Mouse (Mus musculus) ES-E14 (cell line): ENCODE data around the gene Zfp618. TPM values are rescaled to one million over a fixed set of nuclear protein-coding genes. Genes with fewer than 3 reads are reported as not detected.
A peak's percentile ranks its signal among the peaks of the same experiment; 100 is the strongest.

Source experiments
- DNase-seq: peaks from one replicate; pipeline ENCODE4 v3.0.0-alpha.2; 2013; ENCODE audit warnings: low read depth, low spot score
- H3K27ac ChIP-seq: 2 replicates; pipeline ENCODE4 v1.5.1; 2012; ENCODE audit warnings: low read depth, mild to moderate bottlenecking, low read length, moderate library complexity, mixed read lengths; ENCODE audit not compliant: poor library complexity, insufficient read depth, severe bottlenecking
- H3K36me3 ChIP-seq: 2 replicates; pipeline ENCODE4 v1.6.1; 2012; ENCODE audit warnings: mild to moderate bottlenecking, low read length, moderate library complexity, mixed read lengths; ENCODE audit not compliant: control insufficient read depth, poor library complexity, insufficient read depth, severe bottlenecking
- H3K4me1 ChIP-seq, 2 experiments: fragments of 150-350 bp in 1 of 2; sonication (generic) in 1 of 2; 2 replicates each; pipeline ENCODE4 v1.6.1; 2012; ENCODE audit warnings: low read length in 2 of 2, mild to moderate bottlenecking in 1 of 2, mixed read lengths in 1 of 2; ENCODE audit not compliant: control insufficient read depth in 2 of 2, insufficient read depth in 2 of 2, poor library complexity in 1 of 2
- H3K4me3 ChIP-seq, 2 experiments: fragments of 150-350 bp in 1 of 2; sonication (generic) in 1 of 2; 2 replicates each; pipeline ENCODE4 v1.5.1; 2012; ENCODE audit warnings: low read length in 2 of 2, low read depth in 1 of 2, mild to moderate bottlenecking in 1 of 2, mixed read lengths in 1 of 2; ENCODE audit not compliant: insufficient read depth in 1 of 2, poor library complexity in 1 of 2, severe bottlenecking in 1 of 2
- H3K9ac ChIP-seq: 2 replicates; pipeline ENCODE4 v1.6.1; 2012; ENCODE audit warnings: low read depth, mild to moderate bottlenecking, low read length, mixed read lengths; ENCODE audit not compliant: poor library complexity, insufficient read depth, severe bottlenecking
- H3K9me3 ChIP-seq: fragments of 150-350 bp; sonication (generic); 2 replicates; pipeline ENCODE4 v1.6.1; 2012; ENCODE audit warnings: low read depth, mild to moderate bottlenecking, low read length; ENCODE audit not compliant: control insufficient read depth, insufficient read depth
- CHD2 ChIP-seq: IDR thresholded peaks from 2 replicates; pipeline ENCODE4 v1.6.1; 2014; ENCODE audit warnings: mild to moderate bottlenecking, low read depth, low read length, inconsistent platforms
- HCFC1 ChIP-seq: IDR thresholded peaks from 2 replicates; pipeline ENCODE4 v1.6.1; 2012; ENCODE audit warnings: low read length, inconsistent platforms, borderline replicate concordance; ENCODE audit not compliant: insufficient read depth
- MAFK ChIP-seq: IDR thresholded peaks from 2 replicates; pipeline ENCODE4 v1.6.1; 2014; ENCODE audit warnings: mild to moderate bottlenecking, low read depth, low read length, inconsistent platforms; ENCODE audit not compliant: insufficient read depth
- ZC3H11A ChIP-seq: IDR thresholded peaks from 2 replicates; pipeline ENCODE4 v1.6.1; 2012; ENCODE audit warnings: low read depth, mild to moderate bottlenecking, inconsistent platforms, low read length, borderline replicate concordance
- ZNF384 ChIP-seq: IDR thresholded peaks from 2 replicates; pipeline ENCODE4 v1.6.1; 2012; ENCODE audit warnings: low read depth, low read length, inconsistent platforms
- in situ Hi-C, 2 experiments: fragments of 600-800 bp; cut with MboI; formaldehyde crosslinking; loops; one replicate each; pipeline ENCODE4 v1.15.1; 2025; ENCODE audit warnings: low sequenced_read_pairs in 2 of 2, inconsistent platforms in 1 of 2; ENCODE audit not compliant: unreplicated experiment in 2 of 2
- total RNA-seq: library from RNA; depleted of rRNA; stranded (reverse); fragments of 300-350 nt; gene quantifications from 2 replicates; pipeline ENCODE4 v1.2.3, GENCODE M21; 2012

Gene Zfp618
- total RNA-seq, 1 experiment, result 3.3 TPM

GRCm38 (mm10) chr4:63064911-63065310 lies 99.5 kb downstream of the Zfp618 start:
- TF ChIP-seq ZC3H11A, result no peak
- TF ChIP-seq CHD2, result no peak
- no peak for TF ChIP-seq ZNF384
- TF ChIP-seq HCFC1, result no peak
- no peak for TF ChIP-seq MAFK
- no peaks in the 10 kb centered on the region for H3K36me3 ChIP-seq
- no peaks in the 10 kb centered on the region for H3K4me1 ChIP-seq
- no peaks in the 10 kb centered on the region for H3K9me3 ChIP-seq
- H3K27ac ChIP-seq, result no peak overlapping the region
- DNase-seq, result no peak
- in situ Hi-C loops, result no loop called here
- no peak overlapping the region for H3K9ac ChIP-seq
- no peak overlapping the region for H3K4me3 ChIP-seq

- Histone ChIP-seq H3K9me3 (no peaks in the 10 kb centered on the region), H3K27ac (no peak overlapping the region), H3K9ac (no peak overlapping the region), H3K36me3 (no peaks in the 10 kb centered on the region), H3K4me1 (no peaks in the 10 kb centered on the region), H3K4me3 (no peak overlapping the region)
- no peak for TF ChIP-seq HCFC1
- TF ChIP-seq MAFK, result no peak
- no peak for TF ChIP-seq ZNF384
- no peak for TF ChIP-seq ZC3H11A
- TF ChIP-seq CHD2, result no peak
- DNase-seq, result no peak
- in situ Hi-C loops, result no loop called here
Measured at GRCm38 (mm10) chr4:63066796-63067195, 101.4 kb downstream of the Zfp618 start.

- peak overlapping the region; percentile 19; the same call in 1 of the 2 replicates for H3K27ac ChIP-seq
- TF ChIP-seq ZC3H11A (no peak), ZNF384 (no peak), HCFC1 (no peak), MAFK (no peak), CHD2 (no peak)
- no peaks in the 10 kb centered on the region for H3K9me3 ChIP-seq
- no peaks in the 10 kb centered on the region for H3K4me1 ChIP-seq
- no peak overlapping the region for H3K9ac ChIP-seq
- in situ Hi-C loops, result no loop called here
- H3K36me3 ChIP-seq, result no peaks in the 10 kb centered on the region
- no peak overlapping the region for H3K4me3 ChIP-seq
- no peak for DNase-seq
Measured at GRCm38 (mm10) chr4:63067822-63068221, 102.4 kb downstream of the Zfp618 start.

- no peak overlapping the region for H3K9ac ChIP-seq
- H3K36me3 ChIP-seq, result no peaks in the 10 kb centered on the region
- H3K27ac ChIP-seq, result no peak overlapping the region
- H3K9me3 ChIP-seq, result no peaks in the 10 kb centered on the region
- no peak overlapping the region for H3K4me3 ChIP-seq
- in situ Hi-C loops, result no loop called here
- no peaks in the 10 kb centered on the region for H3K4me1 ChIP-seq
- DNase-seq, result no peak
- TF ChIP-seq HCFC1, result no peak
- no peak for TF ChIP-seq ZC3H11A
Measured at GRCm38 (mm10) chr4:63068499-63069175, 103.3 kb downstream of the Zfp618 start.
